Mouse (Mus musculus): ENCODE results near the gene Cckar. TPM values are rescaled to one million over a fixed set of nuclear protein-coding genes. Genes with fewer than 3 reads are reported as not detected.
A peak's percentile ranks its signal among the peaks of the same experiment; 100 is the strongest.

Cckar gene
- not detected for total RNA-seq (2021)

DNA sequence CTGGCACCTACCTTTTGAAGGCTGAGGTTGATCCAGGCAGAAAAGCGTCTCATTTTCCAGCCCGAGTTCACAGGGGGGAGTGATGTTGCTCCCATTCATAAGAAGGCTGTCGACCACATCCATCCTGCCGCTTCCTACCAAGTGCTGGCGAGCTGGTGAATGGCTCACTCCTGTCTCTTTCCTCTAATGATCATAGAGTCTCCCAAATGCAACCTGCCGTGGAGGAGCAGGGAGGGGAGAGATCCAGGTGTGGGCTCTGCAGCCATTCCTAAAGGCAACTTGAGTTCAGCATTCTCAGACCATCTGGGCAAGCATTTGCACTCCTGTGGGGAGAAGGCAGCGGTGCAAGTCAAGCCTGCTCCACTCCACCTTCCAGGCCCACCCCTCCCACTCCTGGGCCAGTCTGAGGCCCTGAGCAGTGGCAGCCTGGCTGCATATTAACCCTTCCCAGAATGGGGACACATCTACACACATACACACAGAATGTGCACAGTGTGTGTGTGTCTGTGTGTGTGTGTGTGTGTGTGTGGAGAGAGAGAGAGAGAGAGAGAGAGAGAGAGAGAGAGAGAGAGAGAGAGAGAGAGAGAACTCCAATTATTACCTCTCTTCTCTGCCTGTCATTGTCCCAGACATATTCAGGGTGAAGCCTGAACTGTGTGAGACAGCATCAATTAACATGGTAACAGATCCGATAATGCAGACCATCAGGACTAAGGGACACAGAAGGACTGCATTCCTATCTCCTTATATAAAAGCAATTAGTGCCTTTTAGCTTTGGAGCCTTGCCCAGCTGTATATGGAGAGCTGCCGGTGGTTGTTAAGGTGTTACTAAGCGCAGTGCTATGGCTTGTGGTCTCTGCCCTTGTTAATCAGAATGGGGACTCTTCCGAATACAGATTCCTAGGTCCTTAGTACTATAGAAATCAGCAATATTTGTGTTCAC lies at the start of gene Cckar:
Gene Cckar, minus strand, starts transcription at position 471 of the 943 bp plus-strand sequence.
- no peak for DNase-seq
- intact Hi-C loops (cut with DNase I) = no loop called here

DNA sequence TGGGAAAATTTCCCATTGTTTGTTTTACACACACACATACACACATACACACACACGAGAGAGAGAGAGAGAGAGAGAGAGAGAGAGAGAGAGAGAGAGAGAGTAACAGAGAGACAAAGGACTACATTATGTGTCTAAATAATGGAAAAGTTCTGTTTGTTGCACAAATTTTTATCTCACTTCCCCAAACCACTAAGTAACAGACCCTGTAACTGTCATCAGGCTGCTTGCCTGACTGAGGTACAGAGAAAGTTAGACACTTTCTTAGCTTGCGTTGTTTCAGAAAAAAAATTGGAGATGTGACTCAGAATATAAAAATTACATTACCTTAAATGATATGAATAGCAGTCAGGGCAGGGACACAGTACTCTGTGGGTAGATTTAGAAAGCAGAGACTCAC lies 36.6 kb upstream of the Cckar start:
- intact Hi-C loops (cut with DNase I) = no loop called here
- no peak for DNase-seq

- no peak for DNase-seq
- intact Hi-C loops (cut with DNase I) = no loop called here
Measured at GRCm38 (mm10) chr5:53732933-53733332, 25.4 kb upstream of the Cckar start.

GRCm38 (mm10) chr5:53727606-53728005 lies 20.1 kb upstream of the Cckar start:
- intact Hi-C loops (cut with DNase I) = no loop called here
- no peak for DNase-seq

DNA sequence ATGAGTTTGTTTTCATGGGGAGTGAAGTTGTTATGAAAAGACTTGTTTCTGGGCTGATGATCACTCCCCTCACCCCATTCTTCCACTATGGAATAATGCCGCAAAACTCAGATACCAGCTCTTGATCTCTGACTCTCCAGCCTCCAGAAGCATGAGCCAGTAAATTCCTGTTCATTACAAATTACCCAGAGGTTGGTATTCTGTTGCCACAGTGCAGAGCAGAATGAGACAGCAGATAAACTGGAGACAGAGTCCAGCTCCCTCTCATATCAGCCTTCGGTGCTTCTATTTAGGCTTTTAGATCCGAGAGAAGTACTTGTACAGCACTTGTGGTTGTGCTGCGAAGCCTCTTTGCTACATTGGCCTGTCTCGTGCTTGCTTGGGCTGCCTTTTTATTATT lies 18.5 kb upstream of the Cckar start:
- peak in 1 of 2 experiments; percentile 2 for DNase-seq
- intact Hi-C loops (cut with DNase I) = no loop called here

- no peak for DNase-seq
- intact Hi-C loops (cut with DNase I) = no loop called here
Measured at GRCm38 (mm10) chr5:53716462-53716861, 9.0 kb upstream of the Cckar start.

- intact Hi-C loops (cut with DNase I) = no loop called here
- DNase-seq = no peak
Measured at GRCm38 (mm10) chr5:53711277-53711676, 3.8 kb upstream of the Cckar start.

GRCm38 (mm10) chr5:53708191-53708590 lies 686 bp upstream of the Cckar start:
- intact Hi-C loops (cut with DNase I) = no loop called here
- DNase-seq = no peak

- intact Hi-C loops (cut with DNase I) = no loop called here
- no peak for DNase-seq
Measured at GRCm38 (mm10) chr5:53702686-53703085, 4.8 kb downstream of the Cckar start.

DNA sequence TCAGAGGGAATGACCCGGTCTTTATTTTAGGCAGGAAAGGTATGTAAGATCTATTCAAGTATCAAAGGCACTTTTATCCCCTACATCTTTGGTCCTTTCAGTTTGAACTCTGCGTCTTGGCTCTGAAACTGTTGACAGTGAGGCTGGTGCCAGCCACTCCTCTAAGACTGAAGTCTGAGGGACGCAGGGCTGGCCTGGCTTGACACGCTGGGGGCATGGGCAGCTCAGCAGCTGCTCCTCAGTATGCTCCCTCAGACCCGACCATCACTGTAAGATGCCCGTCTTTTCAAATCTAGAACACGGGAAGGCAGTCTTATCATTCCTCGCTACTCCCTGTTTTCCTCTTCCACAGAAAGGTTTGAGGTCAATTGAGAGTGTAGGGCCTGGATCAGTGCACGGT lies 9.7 kb downstream of the Cckar start:
- no peak for DNase-seq
- intact Hi-C loops (cut with DNase I) = no loop called here

GRCm38 (mm10) chr5:53696701-53697100 lies 10.8 kb downstream of the Cckar start:
- DNase-seq = no peak
- intact Hi-C loops (cut with DNase I) = no loop called here

DNA sequence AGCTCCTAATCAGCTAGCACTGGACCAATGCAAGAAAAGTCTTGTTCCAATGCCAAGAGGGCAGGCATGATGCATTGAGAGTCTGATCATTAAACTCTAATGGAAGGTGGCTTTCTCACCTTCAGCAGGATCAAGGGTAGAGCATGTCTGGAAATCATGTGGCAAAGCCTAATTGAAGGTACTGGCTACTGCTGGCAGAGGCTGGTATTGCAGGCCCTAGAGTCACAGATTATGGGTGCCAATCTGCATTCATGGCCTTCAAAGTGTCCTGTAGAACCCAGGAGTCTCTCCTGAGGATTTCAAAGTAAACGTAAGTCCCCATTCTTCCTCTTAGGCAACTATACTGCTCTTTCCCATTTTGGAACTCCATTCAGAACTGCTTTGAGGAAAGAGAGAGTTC lies 14.8 kb downstream of the Cckar start:
- intact Hi-C loops (cut with DNase I) = no loop called here
- no peak for DNase-seq

- DNase-seq = no peak
- intact Hi-C loops (cut with DNase I) = no loop called here
Measured at GRCm38 (mm10) chr5:53692100-53692499, 15.4 kb downstream of the Cckar start.

- DNase-seq = no peak
- intact Hi-C loops (cut with DNase I) = no loop called here
Measured at GRCm38 (mm10) chr5:53691577-53691976, 15.9 kb downstream of the Cckar start.

GRCm38 (mm10) chr5:53688326-53688725 lies 19.2 kb downstream of the Cckar start:
- intact Hi-C loops (cut with DNase I) = no loop called here
- DNase-seq = no peak

DNA sequence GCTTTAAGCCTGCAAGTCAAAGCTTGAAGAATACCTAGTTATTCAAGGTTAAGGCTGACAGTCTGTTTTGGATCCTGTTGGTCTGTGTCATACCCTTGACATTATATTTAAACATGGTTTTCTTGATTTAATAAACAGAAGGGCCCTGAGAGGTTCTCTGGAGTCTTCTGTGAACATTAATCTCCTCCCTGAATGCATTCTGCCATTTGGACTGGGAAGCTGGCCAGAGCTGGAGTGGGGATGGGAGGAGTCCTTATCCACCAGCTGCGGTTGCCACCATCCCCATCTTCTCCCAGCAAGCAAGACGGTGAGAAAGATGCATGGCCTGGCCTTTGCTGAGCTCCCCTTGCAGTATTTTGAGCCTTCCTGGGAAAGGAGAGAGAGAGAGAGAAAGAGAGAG lies 21.1 kb downstream of the Cckar start:
- intact Hi-C loops (cut with DNase I) = no loop called here
- no peak for DNase-seq

GRCm38 (mm10) chr5:53685623-53686022 lies 21.9 kb downstream of the Cckar start:
- intact Hi-C loops (cut with DNase I) = no loop called here

DNA sequence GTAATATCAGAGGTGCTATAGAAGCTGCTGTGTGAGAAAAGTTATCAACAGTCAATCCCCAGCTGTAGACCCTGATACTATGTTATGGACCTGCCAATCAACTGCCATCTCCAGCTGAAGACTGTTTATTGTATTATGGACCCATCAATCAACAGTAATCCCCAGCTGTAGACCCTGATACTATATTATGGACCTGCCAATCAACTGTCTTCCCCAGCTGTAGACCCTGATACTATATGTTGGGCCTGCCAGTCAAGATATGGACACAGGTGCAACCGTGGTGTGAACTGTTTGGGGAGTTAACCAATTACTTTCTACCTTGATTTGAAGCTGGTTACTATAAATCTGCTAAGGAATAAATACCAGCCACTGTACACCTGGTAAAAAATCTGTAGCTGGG lies 23.1 kb downstream of the Cckar start:
- intact Hi-C loops (cut with DNase I) = no loop called here

More at GRCm38 (mm10) chr5:53685623-53686022, 21.9 kb downstream of the Cckar start:
- DNase-seq = no peak

DNA sequence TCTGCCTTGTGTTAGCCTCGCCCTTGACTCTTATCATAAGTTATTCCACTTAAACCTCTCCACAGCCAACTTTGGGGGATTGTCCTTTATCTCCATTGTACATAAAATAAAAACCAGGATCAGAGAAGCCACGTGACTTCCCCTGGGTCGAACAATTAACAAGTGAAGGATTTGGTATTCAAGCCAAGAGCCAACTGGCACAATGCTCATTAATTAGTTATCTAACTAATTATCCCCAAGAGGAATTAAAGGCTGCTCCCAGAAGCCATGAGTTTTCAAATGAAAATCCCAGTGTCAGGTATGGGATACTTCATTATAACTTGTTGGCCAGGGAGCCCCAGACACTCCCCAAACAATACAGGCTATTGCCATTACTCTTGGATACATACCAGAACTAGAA lies 23.6 kb downstream of the Cckar start:
- intact Hi-C loops (cut with DNase I) = no loop called here
- DNase-seq = no peak

More for the DNA sequence above, 23.1 kb downstream of the Cckar start:
- DNase-seq = no peak

DNA sequence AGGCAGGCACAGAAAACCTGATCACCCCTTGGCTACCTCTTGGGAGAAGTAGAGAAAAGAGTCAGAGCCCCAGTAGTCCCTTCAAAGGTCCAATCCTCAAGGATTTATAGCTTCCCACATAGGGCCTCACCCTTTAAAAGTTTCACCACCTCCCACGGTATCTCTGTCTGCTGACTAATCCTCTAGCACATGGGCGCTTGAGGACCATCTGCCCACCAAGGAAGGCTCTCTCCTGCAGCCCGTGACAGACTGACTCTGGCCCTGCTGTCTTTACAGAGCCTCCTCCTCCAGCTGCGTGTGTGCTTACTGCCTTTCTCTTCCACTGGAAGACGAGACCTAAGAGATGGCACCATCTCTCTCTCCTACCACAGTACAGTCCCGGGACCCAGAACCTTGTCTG lies 27.9 kb downstream of the Cckar start:
- intact Hi-C loops (cut with DNase I) = loop anchor here (10.0 kb wide), 1 partner anchor 435 kb away; no protein-coding TSS in a partner anchor
- DNase-seq = no peak

- intact Hi-C loops (cut with DNase I) = loop anchor here (10.0 kb wide), 1 partner anchor 437 kb away; no protein-coding TSS in a partner anchor
- DNase-seq = no peak
Measured at GRCm38 (mm10) chr5:53678036-53678767, 29.3 kb downstream of the Cckar start.

- no peak for DNase-seq
- intact Hi-C loops (cut with DNase I) = loop anchor here (10.0 kb wide), 1 partner anchor 438 kb away; no protein-coding TSS in a partner anchor
Measured at GRCm38 (mm10) chr5:53676671-53677070, 30.8 kb downstream of the Cckar start.
